Mouse (Mus musculus) forebrain, embryonic 14.5 days (tissue): ENCODE results near the gene Commd2. TPM values are rescaled to one million over a fixed set of nuclear protein-coding genes. Genes with fewer than 3 reads are reported as not detected.

Experiments
- ATAC-seq: fragments of 200-750 bp; cut with Nextera tagmentation; 2 replicates; pipeline ENCODE4 v1.8.0; 2017; ENCODE audit warnings: mild to moderate bottlenecking, moderate library complexity
- DNase-seq: peaks from one replicate; pipeline ENCODE4 v3.0.0-alpha.2; 2015; ENCODE audit warnings: low spot score
- H3K27ac ChIP-seq: fragments of 300-500 bp; sonication (generic); 2 replicates; pipeline ENCODE4 v1.5.1; 2014; ENCODE audit warnings: low read depth, mild to moderate bottlenecking, control low read depth, low read length, moderate library complexity
- H3K27me3 ChIP-seq: fragments of 300-500 bp; sonication (generic); replicated peaks from 2 replicates; pipeline ENCODE4 v1.6.1; 2014; ENCODE audit warnings: low read length, control low read depth, mixed read lengths; ENCODE audit not compliant: control insufficient read depth, insufficient read depth
- H3K36me3 ChIP-seq: fragments of 300-500 bp; sonication (generic); 2 replicates; pipeline ENCODE4 v1.6.1; 2014; ENCODE audit warnings: low read length, control low read depth; ENCODE audit not compliant: control insufficient read depth, insufficient read depth
- H3K4me1 ChIP-seq: fragments of 300-500 bp; sonication (generic); 2 replicates; pipeline ENCODE4 v1.6.1; 2014; ENCODE audit warnings: antibody characterized with exemption, low read length, control low read depth; ENCODE audit not compliant: control insufficient read depth, insufficient read depth
- H3K4me2 ChIP-seq: fragments of 300-500 bp; sonication (generic); 2 replicates; pipeline ENCODE4 v1.6.1; 2014; ENCODE audit warnings: mild to moderate bottlenecking, control low read depth, low read length
- H3K4me3 ChIP-seq: fragments of 300-500 bp; sonication (generic); 2 replicates; pipeline ENCODE4 v1.5.1; 2014; ENCODE audit warnings: low read depth, low read length, control low read depth
- H3K9ac ChIP-seq: fragments of 300-500 bp; sonication (generic); 2 replicates; pipeline ENCODE4 v1.6.1; 2014; ENCODE audit warnings: mild to moderate bottlenecking, low read length, control low read depth, moderate library complexity
- H3K9me3 ChIP-seq: fragments of 300-500 bp; sonication (generic); replicated peaks from 2 replicates; pipeline ENCODE4 v1.6.1; 2016; ENCODE audit warnings: low read length, control low read depth, mixed read lengths; ENCODE audit not compliant: control insufficient read depth
- WGBS: fragments of 180-500 bp; shearing (Covaris S2); extraction: QIAGEN DNeasy Blood & Tissue Kit; methylation state at CpG from one replicate; pipeline ENCODE4 v1.1.7; 2014; 5-methylcytosine and 5-hydroxymethylcytosine counted together
- polyA plus RNA-seq: library from polyadenylated mRNA; unstranded; fragments of >200 nt; fragmentation: Nextera tagmentation; extraction: Ambion mirVana; gene quantifications from 2 replicates; pipeline ENCODE4 v1.2.1, GENCODE M21; 2014

Commd2 gene
- polyA plus RNA-seq, 1 experiment from 2014 or later: 112 TPM

- H3K27me3 ChIP-seq: no peaks in the 10 kb centered on the region
- 83% methylated on average over 5 of the region's 5 CpGs for WGBS
- no peak overlapping the region for H3K9ac ChIP-seq
- H3K36me3 ChIP-seq: no peaks in the 10 kb centered on the region
- DNase-seq (no peak), ATAC-seq (no peak)
- no peak overlapping the region for H3K4me3 ChIP-seq
- H3K4me2 ChIP-seq: no peak overlapping the region
- no peak overlapping the region for H3K27ac ChIP-seq
- H3K4me1 ChIP-seq: no peaks in the 10 kb centered on the region
- no peaks in the 10 kb centered on the region for H3K9me3 ChIP-seq
Measured at GRCm38 (mm10) chr3:57665880-57666279, 14.4 kb upstream of the Commd2 start.

GRCm38 (mm10) chr3:57664682-57665081 is 13.2 kb upstream of the Commd2 start:
- Histone ChIP-seq H3K4me1 (no peaks in the 10 kb centered on the region), H3K36me3 (no peaks in the 10 kb centered on the region), H3K9ac (no peak overlapping the region), H3K9me3 (no peaks in the 10 kb centered on the region), H3K27ac (no peak overlapping the region), H3K27me3 (no peaks in the 10 kb centered on the region), H3K4me2 (no peak overlapping the region), H3K4me3 (no peak overlapping the region)
- WGBS: 74% methylated on average over 10 of the region's 10 CpGs
- ATAC-seq: no peak
- DNase-seq: no peak

- no peak overlapping the region for H3K4me2 ChIP-seq
- no peak overlapping the region for H3K4me3 ChIP-seq
- DNase-seq (peak; percentile 86), ATAC-seq (0 out of 2 replicates have a peak, but pooled peaks have one; percentile 27)
- no peaks in the 10 kb centered on the region for H3K36me3 ChIP-seq
- no peak overlapping the region for H3K9ac ChIP-seq
- 23% methylated on average over 6 of the region's 6 CpGs for WGBS
- no peak overlapping the region for H3K27ac ChIP-seq
- no peaks in the 10 kb centered on the region for H3K27me3 ChIP-seq
- no peaks in the 10 kb centered on the region for H3K4me1 ChIP-seq
- no peaks in the 10 kb centered on the region for H3K9me3 ChIP-seq
Measured at GRCm38 (mm10) chr3:57663731-57664130, 12.2 kb upstream of the Commd2 start.

GRCm38 (mm10) chr3:57658608-57659007 is 7.1 kb upstream of the Commd2 start:
- Histone ChIP-seq H3K4me2 (no peak overlapping the region), H3K4me1 (no peaks in the 10 kb centered on the region), H3K9me3 (no peaks in the 10 kb centered on the region), H3K27me3 (no peaks in the 10 kb centered on the region), H3K27ac (no peak overlapping the region), H3K9ac (no peak overlapping the region), H3K4me3 (no peak overlapping the region), H3K36me3 (no peaks in the 10 kb centered on the region)
- WGBS: 62% methylated on average over 6 of the region's 6 CpGs
- DNase-seq (no peak), ATAC-seq (no peak)

- H3K9ac ChIP-seq: no peak overlapping the region
- DNase-seq: no peak
- ATAC-seq: no peak
- H3K4me2 ChIP-seq: no peak overlapping the region
- H3K27ac ChIP-seq: no peak overlapping the region
- no peak overlapping the region for H3K4me3 ChIP-seq
- H3K36me3 ChIP-seq: 0 out of 2 replicates have a peak, but pooled peaks cover 5% of the 10 kb centered on the region
- no peaks in the 10 kb centered on the region for H3K9me3 ChIP-seq
- H3K4me1 ChIP-seq: peaks cover 4% of the 10 kb centered on the region; the same call in 1 of the 2 replicates
- WGBS: 91% methylated on average over 3 of the region's 3 CpGs
- no peaks in the 10 kb centered on the region for H3K27me3 ChIP-seq
Measured at GRCm38 (mm10) chr3:57653646-57654045, 2.1 kb upstream of the Commd2 start.

- DNase-seq: no peak
- H3K36me3 ChIP-seq: 0 out of 2 replicates have a peak, but pooled peaks cover 5% of the 10 kb centered on the region
- H3K4me1 ChIP-seq: peaks cover 4% of the 10 kb centered on the region; the same call in 1 of the 2 replicates
- no peak overlapping the region for H3K4me3 ChIP-seq
- no peak overlapping the region for H3K4me2 ChIP-seq
- no peaks in the 10 kb centered on the region for H3K9me3 ChIP-seq
- no peak for ATAC-seq
- no peak overlapping the region for H3K27ac ChIP-seq
- WGBS: 95% methylated on average over 3 of the region's 3 CpGs
- H3K27me3 ChIP-seq: no peaks in the 10 kb centered on the region
- H3K9ac ChIP-seq: no peak overlapping the region
Measured at GRCm38 (mm10) chr3:57652485-57652884, 970 bp upstream of the Commd2 start.

GRCm38 (mm10) chr3:57651865-57652259 is 347 bp upstream of the Commd2 start:
- H3K4me2 ChIP-seq: peak overlapping the region; percentile 65
- H3K4me1 ChIP-seq: peaks cover 4% of the 10 kb centered on the region; the same call in 1 of the 2 replicates
- H3K4me3 ChIP-seq: peak overlapping the region; percentile 71
- ATAC-seq (peak; percentile 44), DNase-seq (no peak)
- H3K27ac ChIP-seq: no peak overlapping the region
- 73% methylated on average over 3 of the region's 3 CpGs for WGBS
- H3K9me3 ChIP-seq: no peaks in the 10 kb centered on the region
- 0 out of 2 replicates have a peak, but pooled peaks cover 5% of the 10 kb centered on the region for H3K36me3 ChIP-seq
- peak overlapping the region; percentile 78 for H3K9ac ChIP-seq
- H3K27me3 ChIP-seq: no peaks in the 10 kb centered on the region

GRCm38 (mm10) chr3:57643191-57643590 is 8.3 kb downstream of the Commd2 start:
- Histone ChIP-seq H3K36me3 (peaks cover 16% of the 10 kb centered on the region), H3K9me3 (no peaks in the 10 kb centered on the region), H3K27ac (no peak overlapping the region), H3K27me3 (no peaks in the 10 kb centered on the region), H3K4me1 (no peaks in the 10 kb centered on the region), H3K4me2 (no peak overlapping the region), H3K4me3 (no peak overlapping the region), H3K9ac (no peak overlapping the region)
- WGBS: 89% methylated on average over 6 of the region's 6 CpGs
- ATAC-seq: no peak
- DNase-seq: no peak

GRCm38 (mm10) chr3:57637596-57637995 is 13.9 kb downstream of the Commd2 start:
- WGBS: 83% methylated on average over 6 of the region's 6 CpGs
- Histone ChIP-seq H3K9me3 (no peaks in the 10 kb centered on the region), H3K9ac (no peak overlapping the region), H3K36me3 (no peaks in the 10 kb centered on the region), H3K4me2 (no peak overlapping the region), H3K27ac (no peak overlapping the region), H3K4me3 (no peak overlapping the region), H3K27me3 (no peaks in the 10 kb centered on the region), H3K4me1 (no peaks in the 10 kb centered on the region)
- no peak for DNase-seq
- ATAC-seq: no peak
